Mouse (Mus musculus): ENCODE data around the gene Anxa2. TPM values are rescaled to one million over a fixed set of nuclear protein-coding genes. Genes with fewer than 3 reads are reported as not detected.

Gene Anxa2
- polyA plus RNA-seq, 1 experiment from 2014 or later: 105 TPM

GRCm38 (mm10) chr9:69442471-69443038 is 10.9 kb upstream of the Anxa2 start:
- H3K4me1 ChIP-seq (ENCODE audit: control insufficient read depth, insufficient read depth, low read length): peaks cover 5% of the 10 kb centered on the region; the same call in 1 of the 2 replicates
- H3K9ac ChIP-seq (replicated peaks; ENCODE audit: low read length): no peak overlapping the region
- no peaks in the 10 kb centered on the region for H3K36me3 ChIP-seq (ENCODE audit: control insufficient read depth, insufficient read depth, low read length)
- WGBS: 84% methylated on average over 6 of the region's 6 CpGs
- H3K27ac ChIP-seq (replicated peaks; ENCODE audit: low read depth, low read length): no peak overlapping the region
- H3K4me2 ChIP-seq (ENCODE audit: low read length): no peak overlapping the region
- DNase-seq (no peak), ATAC-seq (ENCODE audit: low FRiP score, low TSS enrichment) (no peak)
- H3K27me3 ChIP-seq (ENCODE audit: control insufficient read depth, insufficient read depth, low read length): no peaks in the 10 kb centered on the region
- H3K9me3 ChIP-seq (ENCODE audit: control insufficient read depth, low read length): no peaks in the 10 kb centered on the region
- no peak overlapping the region for H3K4me3 ChIP-seq (replicated peaks; ENCODE audit: low read depth, low read length)

- Histone ChIP-seq H3K27ac (replicated peaks; ENCODE audit: low read depth, low read length) (no peak overlapping the region), H3K4me2 (ENCODE audit: low read length) (no peak overlapping the region), H3K4me3 (replicated peaks; ENCODE audit: low read depth, low read length) (no peak overlapping the region), H3K27me3 (ENCODE audit: control insufficient read depth, insufficient read depth, low read length) (no peaks in the 10 kb centered on the region), H3K9ac (replicated peaks; ENCODE audit: low read length) (no peak overlapping the region), H3K4me1 (ENCODE audit: control insufficient read depth, insufficient read depth, low read length) (peaks cover 5% of the 10 kb centered on the region; the same call in 1 of the 2 replicates), H3K9me3 (ENCODE audit: control insufficient read depth, low read length) (no peaks in the 10 kb centered on the region), H3K36me3 (ENCODE audit: control insufficient read depth, insufficient read depth, low read length) (no peaks in the 10 kb centered on the region)
- DNase-seq: no peak
- no peak for ATAC-seq (ENCODE audit: low FRiP score, low TSS enrichment)
- 72% methylated on average over 3 of the region's 3 CpGs for WGBS
Measured at GRCm38 (mm10) chr9:69443203-69443602, 10.2 kb upstream of the Anxa2 start.

GRCm38 (mm10) chr9:69448801-69449200 is 4.6 kb upstream of the Anxa2 start:
- Histone ChIP-seq H3K27me3 (ENCODE audit: control insufficient read depth, insufficient read depth, low read length) (0 out of 2 replicates have a peak, but pooled peaks cover 5% of the 10 kb centered on the region), H3K27ac (replicated peaks; ENCODE audit: low read depth, low read length) (no peak overlapping the region), H3K36me3 (ENCODE audit: control insufficient read depth, insufficient read depth, low read length) (no peaks in the 10 kb centered on the region), H3K4me1 (ENCODE audit: control insufficient read depth, insufficient read depth, low read length) (peaks cover 3% of the 10 kb centered on the region; the same call in 1 of the 2 replicates), H3K4me3 (replicated peaks; ENCODE audit: low read depth, low read length) (no peak overlapping the region), H3K9ac (replicated peaks; ENCODE audit: low read length) (no peak overlapping the region), H3K4me2 (ENCODE audit: low read length) (no peak overlapping the region), H3K9me3 (ENCODE audit: control insufficient read depth, low read length) (no peaks in the 10 kb centered on the region)
- no peak for ATAC-seq (ENCODE audit: low FRiP score, low TSS enrichment)
- WGBS: 62% methylated on average over 3 of the region's 3 CpGs
- no peak for DNase-seq

- Histone ChIP-seq H3K36me3 (ENCODE audit: control insufficient read depth, insufficient read depth, low read length) (no peaks in the 10 kb centered on the region), H3K4me2 (ENCODE audit: low read length) (no peak overlapping the region), H3K27ac (replicated peaks; ENCODE audit: low read depth, low read length) (no peak overlapping the region), H3K9me3 (ENCODE audit: control insufficient read depth, low read length) (no peaks in the 10 kb centered on the region), H3K27me3 (ENCODE audit: control insufficient read depth, insufficient read depth, low read length) (peaks cover 17% of the 10 kb centered on the region; the same call in 1 of the 2 replicates), H3K4me1 (ENCODE audit: control insufficient read depth, insufficient read depth, low read length) (peaks cover 6% of the 10 kb centered on the region; the same call in 1 of the 2 replicates), H3K9ac (replicated peaks; ENCODE audit: low read length) (no peak overlapping the region), H3K4me3 (replicated peaks; ENCODE audit: low read depth, low read length) (no peak overlapping the region)
- ATAC-seq (ENCODE audit: low FRiP score, low TSS enrichment) (no peak), DNase-seq (no peak)
- WGBS: 81% methylated on average over 9 of the region's 9 CpGs
Measured at GRCm38 (mm10) chr9:69450636-69451035, 2.8 kb upstream of the Anxa2 start.

- ATAC-seq (ENCODE audit: low FRiP score, low TSS enrichment) (no peak), DNase-seq (no peak)
- Histone ChIP-seq H3K4me2 (ENCODE audit: low read length) (no peak overlapping the region), H3K27ac (replicated peaks; ENCODE audit: low read depth, low read length) (no peak overlapping the region), H3K9ac (replicated peaks; ENCODE audit: low read length) (no peak overlapping the region), H3K4me1 (ENCODE audit: control insufficient read depth, insufficient read depth, low read length) (peaks cover 6% of the 10 kb centered on the region; the same call in 1 of the 2 replicates), H3K4me3 (replicated peaks; ENCODE audit: low read depth, low read length) (no peak overlapping the region), H3K9me3 (ENCODE audit: control insufficient read depth, low read length) (no peaks in the 10 kb centered on the region), H3K27me3 (ENCODE audit: control insufficient read depth, insufficient read depth, low read length) (peaks cover 17% of the 10 kb centered on the region; the same call in 1 of the 2 replicates), H3K36me3 (ENCODE audit: control insufficient read depth, insufficient read depth, low read length) (no peaks in the 10 kb centered on the region)
- WGBS: 95% methylated on average over 10 of the region's 10 CpGs
Measured at GRCm38 (mm10) chr9:69451886-69452810, 1.3 kb upstream of the Anxa2 start.

- no peaks in the 10 kb centered on the region for H3K9me3 ChIP-seq (ENCODE audit: control insufficient read depth, low read length)
- H3K27ac ChIP-seq (replicated peaks; ENCODE audit: low read depth, low read length): peak overlapping the region; percentile 45; the same call in 1 of the 2 replicates
- H3K9ac ChIP-seq (replicated peaks; ENCODE audit: low read length): peak overlapping the region; percentile 56
- no peak for ATAC-seq (ENCODE audit: low FRiP score, low TSS enrichment)
- peaks cover 17% of the 10 kb centered on the region; the same call in 1 of the 2 replicates for H3K27me3 ChIP-seq (ENCODE audit: control insufficient read depth, insufficient read depth, low read length)
- peak overlapping the region; percentile 37 for H3K4me3 ChIP-seq (replicated peaks; ENCODE audit: low read depth, low read length)
- DNase-seq: peak; percentile 35
- WGBS: 7% methylated on average over 32 of the region's 32 CpGs
- H3K4me1 ChIP-seq (ENCODE audit: control insufficient read depth, insufficient read depth, low read length): peaks cover 6% of the 10 kb centered on the region; the same call in 1 of the 2 replicates
- H3K36me3 ChIP-seq (ENCODE audit: control insufficient read depth, insufficient read depth, low read length): no peaks in the 10 kb centered on the region
- H3K4me2 ChIP-seq (ENCODE audit: low read length): peak overlapping the region; percentile 64
Measured at GRCm38 (mm10) chr9:69453901-69454666, 664 bp downstream of the Anxa2 start.

- H3K36me3 ChIP-seq (ENCODE audit: control insufficient read depth, insufficient read depth, low read length): no peaks in the 10 kb centered on the region
- peaks cover 6% of the 10 kb centered on the region; the same call in 1 of the 2 replicates for H3K4me1 ChIP-seq (ENCODE audit: control insufficient read depth, insufficient read depth, low read length)
- no peak overlapping the region for H3K27ac ChIP-seq (replicated peaks; ENCODE audit: low read depth, low read length)
- H3K4me3 ChIP-seq (replicated peaks; ENCODE audit: low read depth, low read length): 0 out of 2 replicates have a peak overlapping the region, but pooled peaks have one; percentile 37
- peak overlapping the region; percentile 64 for H3K4me2 ChIP-seq (ENCODE audit: low read length)
- H3K9ac ChIP-seq (replicated peaks; ENCODE audit: low read length): no peak overlapping the region
- DNase-seq (no peak), ATAC-seq (ENCODE audit: low FRiP score, low TSS enrichment) (no peak)
- H3K27me3 ChIP-seq (ENCODE audit: control insufficient read depth, insufficient read depth, low read length): peaks cover 17% of the 10 kb centered on the region; the same call in 1 of the 2 replicates
- WGBS: 74% methylated on average over 4 of the region's 4 CpGs
- H3K9me3 ChIP-seq (ENCODE audit: control insufficient read depth, low read length): no peaks in the 10 kb centered on the region
Measured at GRCm38 (mm10) chr9:69454691-69455090, 1.3 kb downstream of the Anxa2 start.

- H3K9ac ChIP-seq (replicated peaks; ENCODE audit: low read length): no peak overlapping the region
- no peak overlapping the region for H3K4me3 ChIP-seq (replicated peaks; ENCODE audit: low read depth, low read length)
- ATAC-seq (ENCODE audit: low FRiP score, low TSS enrichment) (no peak), DNase-seq (no peak)
- peak overlapping the region; percentile 17; the same call in 1 of the 2 replicates for H3K4me2 ChIP-seq (ENCODE audit: low read length)
- H3K4me1 ChIP-seq (ENCODE audit: control insufficient read depth, insufficient read depth, low read length): peaks cover 6% of the 10 kb centered on the region; the same call in 1 of the 2 replicates
- H3K9me3 ChIP-seq (ENCODE audit: control insufficient read depth, low read length): no peaks in the 10 kb centered on the region
- H3K27ac ChIP-seq (replicated peaks; ENCODE audit: low read depth, low read length): no peak overlapping the region
- WGBS: 92% methylated on average over 4 of the region's 4 CpGs
- H3K27me3 ChIP-seq (ENCODE audit: control insufficient read depth, insufficient read depth, low read length): peaks cover 17% of the 10 kb centered on the region; the same call in 1 of the 2 replicates
- no peaks in the 10 kb centered on the region for H3K36me3 ChIP-seq (ENCODE audit: control insufficient read depth, insufficient read depth, low read length)
Measured at GRCm38 (mm10) chr9:69455391-69455790, 2.0 kb downstream of the Anxa2 start.
